Mouse (Mus musculus): ENCODE data around the gene Adamts7.

GRCm38 (mm10) chr9:90133562-90134355 lies 29.1 kb upstream of the Adamts7 start:
- TF ChIP-seq CTCF (IDR thresholded peaks at IDR 0.05; ENCODE audit: low read depth) (no peak), EP300 (IDR thresholded peaks at IDR 0.05; ENCODE audit: low read depth) (no peak)
